Mouse (Mus musculus) ZHBTc4 (cell line): ENCODE data around the gene Bmyc.
"Not testable (repeated sequence)": the region's sequence is repeated elsewhere in the genome, so short reads cannot be mapped to it uniquely, and the experiment has no call there.

Experiments used
- DNase-seq: peaks from one replicate; pipeline ENCODE4 v3.0.0-alpha.2; 2011; ENCODE audit warnings: low read depth, low spot score

The Bmyc gene

GRCm38 (mm10) chr2:25706643-25707481, at the start of gene Bmyc:
TSS of gene Bmyc (plus strand) at chr2:25706739.
- peak; percentile 93 for DNase-seq

DNA sequence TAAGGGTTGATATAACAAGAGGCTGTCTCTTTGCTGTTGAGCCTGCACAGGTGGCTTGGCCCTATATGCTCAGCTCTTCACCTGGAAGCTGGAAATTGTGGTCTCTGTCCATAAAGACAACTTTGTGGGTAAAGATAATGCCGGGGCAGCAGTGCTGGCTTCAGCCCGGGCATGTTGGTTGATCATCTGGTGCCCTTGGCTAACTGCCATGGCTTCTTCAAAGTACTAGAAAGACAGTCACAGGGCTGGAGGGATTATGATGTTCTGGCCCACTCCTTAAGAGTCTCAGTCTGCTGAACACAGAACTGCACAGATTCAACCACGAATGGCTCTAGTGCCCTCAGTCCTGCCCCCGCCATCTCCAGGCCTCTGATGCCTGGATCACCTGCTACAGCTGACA, 49.3 kb upstream of the Bmyc start:
- no peak for DNase-seq

GRCm38 (mm10) chr2:25657652-25658051, 48.9 kb upstream of the Bmyc start, which contains the start of gene Lcn5:
TSS of gene Lcn5 (plus strand) at chr2:25657952.
- DNase-seq: no peak

DNA sequence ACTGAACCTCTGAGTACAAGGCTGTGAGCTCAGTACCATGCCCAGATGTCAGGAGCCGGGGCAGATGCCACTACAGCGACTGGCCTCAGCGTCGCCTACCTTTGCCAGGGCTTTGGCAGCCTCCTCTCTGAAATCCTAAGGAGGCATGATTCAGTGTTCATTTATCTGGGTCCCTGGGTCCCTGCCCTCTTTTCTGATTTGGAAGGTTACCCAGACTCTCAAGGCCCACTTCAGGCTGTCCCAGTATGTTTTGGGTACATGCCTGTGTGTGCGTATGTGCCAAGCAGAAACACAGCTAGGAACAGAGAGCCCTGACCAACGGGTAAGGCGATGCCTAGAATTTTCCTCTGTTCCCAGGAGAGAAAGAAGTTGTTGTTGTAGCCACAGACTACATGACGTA, 46.3 kb upstream of the Bmyc start:
- no peak for DNase-seq

GRCm38 (mm10) chr2:25661245-25661970, 45.1 kb upstream of the Bmyc start:
- DNase-seq: no peak

DNA sequence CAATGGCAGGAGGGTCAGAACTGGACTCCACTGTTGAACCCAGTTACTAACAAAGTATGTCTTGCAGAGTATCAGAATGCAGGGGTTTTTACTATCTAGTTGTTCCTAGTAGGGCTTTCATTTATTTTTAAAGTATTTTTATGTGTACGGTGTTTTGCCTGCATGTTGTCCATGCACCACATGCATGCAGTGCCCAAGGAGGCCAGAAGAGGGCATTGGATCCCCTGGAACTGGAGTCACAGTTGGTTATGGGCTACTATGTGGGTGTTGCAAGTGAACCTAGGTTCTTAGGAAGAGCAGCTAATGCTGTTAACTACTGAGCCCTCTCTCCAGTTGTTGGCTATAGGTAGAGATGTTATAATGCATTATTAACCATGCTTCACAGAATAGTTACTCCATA, 43.0 kb upstream of the Bmyc start:
- DNase-seq: peak; percentile 61

GRCm38 (mm10) chr2:25664125-25664524, 42.4 kb upstream of the Bmyc start:
- no peak for DNase-seq

DNA sequence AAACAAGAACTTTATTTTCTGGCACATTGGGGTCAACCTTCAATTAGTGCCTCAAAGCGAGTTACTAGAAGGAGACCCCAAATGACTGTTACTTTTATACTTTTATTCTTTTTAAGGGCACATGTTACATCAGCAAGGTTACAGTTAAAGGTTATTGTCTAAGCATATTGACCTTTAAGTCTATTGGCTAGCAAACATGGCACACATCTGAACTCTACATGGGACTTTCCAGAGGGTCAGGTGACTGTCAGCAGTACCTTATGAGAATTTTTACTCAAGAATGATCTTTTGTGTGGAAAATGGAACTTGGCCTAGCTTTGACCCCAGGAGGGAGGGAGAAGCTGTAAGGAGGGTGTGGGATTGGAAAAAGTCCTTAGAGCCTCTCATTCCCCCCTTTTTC, 40.0 kb upstream of the Bmyc start:
- no peak for DNase-seq

GRCm38 (mm10) chr2:25676486-25676885, 30.1 kb upstream of the Bmyc start, which contains the start of gene Lcn6:
TSS of gene Lcn6 (plus strand) at chr2:25676786.
- DNase-seq: no peak

GRCm38 (mm10) chr2:25679559-25679958, 27.0 kb upstream of the Bmyc start:
- DNase-seq: no peak

GRCm38 (mm10) chr2:25682426-25682825, 24.1 kb upstream of the Bmyc start, which contains the start of gene Lcn10:
TSS of gene Lcn10 (plus strand) at chr2:25682726.
- no peak for DNase-seq

GRCm38 (mm10) chr2:25686941-25687340, 19.6 kb upstream of the Bmyc start:
- peak; percentile 70 for DNase-seq

DNA sequence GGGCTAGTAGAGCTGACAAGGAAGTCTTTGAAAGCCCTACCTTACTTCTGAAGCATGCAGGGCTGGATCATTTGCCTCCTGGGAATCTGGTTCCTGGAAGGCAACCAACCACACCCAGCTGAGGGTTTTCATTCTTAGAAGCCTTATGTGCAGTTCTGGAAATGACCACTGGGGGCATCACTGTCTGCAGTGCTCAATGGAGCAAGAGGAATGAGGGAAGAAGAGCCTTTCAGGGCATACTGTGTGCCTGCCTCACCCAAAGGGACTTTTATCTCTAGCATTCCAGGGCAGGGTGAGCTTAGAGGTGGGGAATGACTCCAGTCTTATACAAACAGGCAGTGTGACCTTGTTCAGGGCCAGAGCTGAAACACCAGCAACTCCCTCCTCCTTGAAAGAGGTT, 11.9 kb upstream of the Bmyc start:
- peak; percentile 96 for DNase-seq

GRCm38 (mm10) chr2:25696951-25697350, 9.6 kb upstream of the Bmyc start:
- no peak for DNase-seq

DNA sequence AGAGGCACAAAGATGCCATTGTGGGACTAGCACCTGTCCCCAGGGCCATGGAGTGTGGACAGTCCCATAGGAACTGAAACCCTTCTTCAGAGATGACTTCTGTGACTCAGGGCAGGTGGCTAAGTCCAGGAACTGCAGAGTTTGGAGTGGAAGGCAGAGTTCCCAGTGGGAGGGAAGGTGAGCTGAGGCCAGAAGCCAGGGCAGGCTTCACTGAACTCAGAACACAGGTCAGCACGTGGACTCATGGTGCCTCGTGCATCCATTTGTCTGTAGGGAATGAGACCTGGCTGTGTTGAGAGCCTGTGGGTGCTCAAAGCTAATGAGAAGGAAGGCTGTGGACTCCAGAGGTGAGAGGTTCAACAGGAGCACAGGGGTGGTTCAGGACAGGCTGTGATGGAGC, 7.8 kb upstream of the Bmyc start:
- DNase-seq: no peak

- not testable (repeated sequence) for DNase-seq
Measured at GRCm38 (mm10) chr2:25699743-25700142, 6.8 kb upstream of the Bmyc start, which contains the start of gene Obp2a. TSS of gene Obp2a (plus strand) at chr2:25700043.

DNA sequence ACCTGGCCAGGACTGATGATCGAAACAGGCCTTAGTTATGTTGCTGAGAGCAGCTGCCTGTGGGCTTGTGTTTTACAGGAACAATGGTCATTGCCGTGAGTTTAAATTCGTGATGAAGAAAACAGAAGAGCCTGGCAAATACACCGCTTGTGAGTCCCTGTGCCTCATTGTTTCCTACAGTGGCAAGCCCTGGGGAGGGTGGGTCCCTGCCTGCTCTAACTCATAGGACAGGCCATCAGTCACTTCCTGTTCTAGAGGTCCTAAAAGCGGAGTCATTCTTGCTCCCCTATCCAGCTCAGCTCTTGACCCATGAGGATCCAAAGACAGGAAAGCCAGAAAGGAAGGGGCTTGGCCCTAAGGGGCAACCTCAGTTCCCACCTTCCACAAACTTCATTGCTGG, 5.5 kb upstream of the Bmyc start:
- DNase-seq: no peak

DNA sequence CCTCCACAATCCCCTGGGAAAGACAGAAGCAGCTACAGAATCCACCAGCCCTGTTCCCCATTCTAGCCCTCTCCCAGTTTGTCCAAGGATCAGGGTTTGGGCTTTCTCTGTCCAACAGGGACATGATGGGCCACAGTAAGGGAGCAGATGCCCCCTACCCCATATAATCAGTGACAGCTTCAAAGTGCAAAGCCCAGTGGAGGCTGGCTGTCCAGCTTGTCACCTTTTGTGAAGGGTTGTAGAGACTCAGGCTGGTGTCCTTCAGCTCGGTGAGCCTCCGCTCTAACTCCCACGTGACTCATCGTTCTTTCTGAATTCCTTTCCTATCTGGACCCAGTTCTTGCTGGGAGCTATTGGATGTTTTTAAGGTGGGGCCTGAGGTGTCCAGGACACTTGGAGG, 2.8 kb upstream of the Bmyc start:
- no peak for DNase-seq

- DNase-seq: peak; percentile 53
Measured at GRCm38 (mm10) chr2:25708121-25708520, 1.6 kb downstream of the Bmyc start.

DNA sequence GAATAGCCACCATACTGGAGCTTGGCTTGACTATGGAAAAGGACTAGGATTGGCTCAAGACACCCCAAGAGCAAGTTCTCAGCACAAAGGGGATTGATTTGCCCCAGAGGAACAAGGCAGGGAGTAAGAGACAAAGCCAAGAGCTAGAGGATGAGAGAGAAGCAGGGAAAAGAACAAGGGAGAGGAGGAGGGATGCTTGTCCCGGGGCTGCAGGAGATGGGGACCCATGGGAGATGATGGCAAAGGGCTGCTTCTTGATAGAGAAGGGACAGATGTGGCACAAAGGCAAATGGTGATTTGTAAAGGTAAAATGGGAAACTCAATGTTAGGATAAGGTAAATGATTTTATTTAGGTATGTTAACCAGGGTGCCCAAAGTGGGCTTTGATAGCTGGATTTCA, 2.5 kb downstream of the Bmyc start:
- not testable (repeated sequence) for DNase-seq

DNA sequence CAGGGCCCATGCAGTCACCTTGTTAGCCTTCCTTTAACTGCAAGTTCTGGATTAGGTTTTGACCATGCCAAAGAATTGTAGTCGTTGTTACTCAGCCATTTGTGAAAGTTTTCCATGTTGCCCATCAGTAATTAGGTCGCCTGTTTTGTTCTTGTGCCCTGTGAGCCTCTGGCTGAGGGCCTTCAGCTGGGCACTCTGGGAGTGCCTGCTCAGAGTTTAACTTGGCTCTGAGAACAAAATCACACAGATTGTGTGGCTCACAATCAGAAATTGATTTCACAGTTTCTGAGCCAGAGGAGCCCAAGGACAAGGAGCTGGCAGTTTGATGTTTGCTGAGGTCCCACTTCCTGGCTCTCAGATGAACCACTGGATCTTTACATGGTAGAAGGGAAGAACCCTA, 3.3 kb downstream of the Bmyc start:
- DNase-seq: not testable (repeated sequence)

DNA sequence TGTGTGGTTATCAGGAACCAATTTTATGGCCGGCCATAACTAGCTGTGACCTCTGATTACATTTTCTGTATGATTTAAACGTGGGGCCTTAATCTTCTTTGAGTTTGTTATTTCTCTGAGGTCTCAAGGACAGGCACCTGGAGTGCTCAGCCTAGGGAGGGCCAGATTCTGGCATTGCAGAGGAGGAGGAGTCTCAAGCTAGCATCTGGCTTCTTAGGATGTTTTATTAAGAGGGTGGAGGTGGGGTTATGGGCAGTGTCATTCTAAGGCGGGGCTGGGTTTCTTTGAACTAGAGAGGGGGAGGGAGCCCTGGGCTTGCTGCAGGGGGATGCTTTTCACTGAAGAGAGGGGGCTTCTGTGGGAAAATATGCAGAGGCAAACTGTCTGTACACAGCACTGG, 5.1 kb downstream of the Bmyc start:
- peak; percentile 20 for DNase-seq

DNA sequence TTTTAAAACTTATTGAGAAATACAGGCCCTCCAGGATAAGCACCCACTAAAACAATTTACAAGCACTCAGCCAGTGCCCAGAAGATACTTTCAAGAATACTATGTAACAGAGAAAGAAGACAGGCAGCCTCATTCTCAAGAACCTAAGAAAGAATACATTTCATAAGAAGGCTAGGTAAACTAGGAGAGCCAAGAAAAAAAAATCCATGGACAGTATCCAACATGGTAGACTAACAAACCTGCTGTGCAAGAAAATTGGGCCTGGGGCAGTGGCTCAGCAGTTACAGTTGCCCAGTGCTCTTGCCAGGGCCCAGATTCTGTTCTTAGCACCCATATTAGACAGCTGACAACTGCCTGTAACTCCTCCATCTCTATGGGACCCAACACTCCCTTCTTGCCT, 10.7 kb downstream of the Bmyc start:
- no peak for DNase-seq
